Mouse (Mus musculus): ENCODE results near the gene Olfr943.

Olfr943 gene

GRCm38 (mm10) chr9:39166004-39166403, at the start of gene Olfr943:
Gene Olfr943, plus strand, starts transcription at chr9:39166304.
- no peak for ATAC-seq (ENCODE audit: low TSS enrichment)

DNA sequence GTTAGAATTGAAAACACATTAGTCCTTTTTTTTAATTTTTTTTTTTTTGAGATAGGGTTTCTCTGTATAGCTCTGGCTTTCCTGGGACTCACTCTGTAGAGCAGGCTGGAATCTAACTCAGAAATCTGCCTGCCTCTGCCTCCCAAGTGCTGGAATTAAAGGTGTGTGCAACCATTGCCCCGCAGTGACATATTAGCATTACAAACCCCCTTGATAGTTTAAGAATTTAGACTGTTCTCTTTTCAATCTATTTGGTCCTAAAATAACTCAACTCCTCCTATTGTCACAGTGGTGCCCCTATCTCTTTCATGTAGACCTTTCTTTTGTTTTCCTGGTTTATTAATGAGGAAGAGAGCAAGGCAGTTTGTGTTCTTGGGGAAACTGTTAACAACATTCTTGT, 38.8 kb upstream of the Olfr943 start:
- ATAC-seq (ENCODE audit: low TSS enrichment), result no peak

DNA sequence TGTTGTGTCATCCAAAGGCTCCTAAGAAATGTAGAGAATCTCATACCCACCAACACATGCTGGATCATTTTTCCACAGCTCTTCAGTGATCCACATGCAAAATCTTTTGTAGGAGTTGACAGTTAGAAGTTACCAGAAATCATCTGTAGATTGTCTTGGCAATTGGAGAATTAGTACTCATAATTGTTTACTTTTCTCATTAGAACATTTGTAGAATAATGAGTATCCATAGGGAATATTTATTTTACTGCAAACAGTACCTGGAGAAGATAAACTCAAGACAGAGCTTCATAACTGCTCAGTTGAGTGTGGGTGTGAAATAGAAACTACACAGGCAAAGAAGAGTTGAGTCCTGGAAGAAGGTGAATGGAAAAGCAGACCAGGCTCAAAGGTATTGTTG, 38.3 kb upstream of the Olfr943 start, which contains the start of gene Olfr27:
TSS of gene Olfr27 (plus strand) at position 301 of the 400 bp plus-strand sequence.
- no peak for ATAC-seq (ENCODE audit: low TSS enrichment)

- no peak for ATAC-seq (ENCODE audit: low TSS enrichment)
These were observed 13.7 kb upstream of the Olfr943 start for GRCm38 (mm10) chr9:39152401-39152800.

DNA sequence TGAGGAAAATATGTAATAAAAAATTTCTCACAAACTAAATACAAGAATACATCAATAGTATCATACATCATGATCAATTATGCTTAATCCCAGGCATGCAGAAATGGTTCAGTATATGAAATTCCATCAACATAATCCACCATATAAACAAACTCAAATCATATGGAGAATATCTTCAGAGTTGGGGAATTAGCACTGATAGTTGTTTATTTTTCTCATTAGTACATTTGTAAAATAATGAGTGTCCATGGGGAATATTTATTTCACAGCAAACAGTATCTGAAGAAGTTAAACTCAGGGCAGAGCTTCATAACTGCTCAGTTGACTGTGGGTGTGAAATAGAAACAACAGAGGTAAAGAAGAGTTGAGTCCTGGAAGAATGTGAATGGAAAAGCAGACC, 35.5 kb downstream of the Olfr943 start, which contains the start of gene Olfr944:
TSS of gene Olfr944 (plus strand) at position 301 of the 400 bp plus-strand sequence.
- ATAC-seq (ENCODE audit: low TSS enrichment), result no peak
